In the genomic region with DNA sequence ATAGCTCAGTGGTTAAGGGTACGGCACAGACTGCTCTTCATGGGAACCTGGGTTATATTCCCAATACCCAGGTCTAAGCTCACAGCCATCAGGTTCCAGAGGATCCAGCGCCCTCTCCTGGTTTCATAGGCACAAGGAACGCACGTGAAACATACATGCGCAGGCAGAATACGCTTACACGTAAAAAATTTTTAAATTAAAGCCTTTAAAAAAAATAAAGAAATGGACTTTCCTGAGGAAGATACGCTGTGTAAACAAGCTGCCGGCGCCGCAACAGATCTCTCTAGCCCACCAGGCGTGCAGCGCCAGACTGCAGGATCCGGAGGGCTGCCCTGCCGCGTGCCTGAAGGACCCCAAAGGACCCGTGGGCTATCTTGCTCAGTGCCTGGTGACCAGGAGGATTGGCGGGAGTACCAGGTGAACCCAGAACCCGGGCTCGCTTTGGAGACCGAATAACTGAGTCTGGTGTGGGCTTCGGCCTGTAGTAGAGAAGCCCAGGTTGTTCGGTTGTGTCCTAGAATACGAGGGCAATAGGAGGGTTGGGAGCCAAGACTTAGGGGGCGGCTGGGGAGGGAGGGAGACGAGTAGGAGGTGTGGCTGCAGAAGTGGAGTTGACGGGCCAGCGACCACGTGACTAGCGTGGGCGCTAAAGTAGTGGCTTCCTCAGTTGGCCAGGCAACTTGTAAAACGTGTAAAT, we compare ENCODE assay signal across 8 mouse cellular contexts. TPM values are rescaled to one million over a fixed set of nuclear protein-coding genes. Genes with fewer than 3 reads are reported as not detected.
DNase-seq lines count a peak whose midpoint lies in the region; ATAC-seq and TF ChIP-seq lines count a peak whose summit lies in the region.

A gene (plus strand): TSS at position 359 of the 697 bp plus-strand sequence.

- peaks cover 10% of the 10 kb centered on the region; the same call in 1 of the 2 replicates for H3K4me1 ChIP-seq in embryonic facial prominence, embryonic 13.5 days
- peaks cover 6% of the 10 kb centered on the region for H3K4me1 ChIP-seq in heart, adult 2 months (ENCODE audit: control insufficient read depth, insufficient read depth, low read length)
- H3K4me1 ChIP-seq in limb, embryonic 13.5 days = peaks cover 5% of the 10 kb centered on the region
- H3K4me1 ChIP-seq in midbrain, embryonic 16.5 days (ENCODE audit: control insufficient read depth, insufficient read depth, low read length) = peaks cover 6% of the 10 kb centered on the region

- peaks cover 29% of the 10 kb centered on the region for H3K36me3 ChIP-seq in embryonic facial prominence, embryonic 13.5 days
- H3K36me3 ChIP-seq in heart, adult 2 months (ENCODE audit: control insufficient read depth, insufficient read depth, low read length) = no peaks in the 10 kb centered on the region
- H3K36me3 ChIP-seq in limb, embryonic 13.5 days = peaks cover 30% of the 10 kb centered on the region
- H3K36me3 ChIP-seq in midbrain, embryonic 16.5 days (ENCODE audit: control insufficient read depth, insufficient read depth, low read length) = no peaks in the 10 kb centered on the region

- DNase-seq in 3134 (ENCODE audit: extremely low read depth, insufficient read length, low spot score) = peak; percentile 87
- DNase-seq in adrenal gland, postnatal 36 days = peak; percentile 87 to 92
- peak; percentile 89 to 91 for DNase-seq in heart, adult 2 months
- peak; percentile 75 to 88 for DNase-seq in kidney, adult 8-10 months
- DNase-seq in spleen, postnatal 10 days (ENCODE audit: low spot score in 2 of 2) = peak; percentile 81 to 90

- H3K27me3 ChIP-seq in embryonic facial prominence, embryonic 13.5 days = no peaks in the 10 kb centered on the region
- H3K27me3 ChIP-seq in heart, adult 2 months (ENCODE audit: control insufficient read depth, insufficient read depth, low read length) = no peaks in the 10 kb centered on the region
- no peaks in the 10 kb centered on the region for H3K27me3 ChIP-seq in limb, embryonic 13.5 days
- no peaks in the 10 kb centered on the region for H3K27me3 ChIP-seq in midbrain, embryonic 16.5 days (ENCODE audit: control insufficient read depth, insufficient read depth, low read depth, low read length)

- peak within 1 kb of the TSS; percentile 88 for H3K27ac ChIP-seq in embryonic facial prominence, embryonic 13.5 days
- peak within 1 kb of the TSS; percentile 92 for H3K27ac ChIP-seq in heart, adult 2 months
- peak within 1 kb of the TSS; percentile 77 for H3K27ac ChIP-seq in limb, embryonic 13.5 days
- peak within 1 kb of the TSS; percentile 92 for H3K27ac ChIP-seq in midbrain, embryonic 16.5 days (ENCODE audit: low read length)

- 0 out of 2 replicates have a peak, but pooled peaks have one; percentile 51 for TF ChIP-seq EP300 in heart, adult 2 months (IDR thresholded peaks at IDR 0.05; ENCODE audit: insufficient read depth, low read depth, low read length)

- peak within 1 kb of the TSS; percentile 59 for H3K4me3 ChIP-seq in embryonic facial prominence, embryonic 13.5 days
- peak within 1 kb of the TSS; percentile 59 for H3K4me3 ChIP-seq in heart, adult 2 months
- peak within 1 kb of the TSS; percentile 64 for H3K4me3 ChIP-seq in limb, embryonic 13.5 days
- peak within 1 kb of the TSS; percentile 72 for H3K4me3 ChIP-seq in midbrain, embryonic 16.5 days (ENCODE audit: low read depth, low read length)

- H3K9me3 ChIP-seq in embryonic facial prominence, embryonic 13.5 days = no peaks in the 10 kb centered on the region
- H3K9me3 ChIP-seq in limb, embryonic 13.5 days = no peaks in the 10 kb centered on the region
- H3K9me3 ChIP-seq in midbrain, embryonic 16.5 days (replicated peaks; ENCODE audit: control insufficient read depth, low read length, poor library complexity, severe bottlenecking) = no peaks in the 10 kb centered on the region

- WGBS in embryonic facial prominence, embryonic 13.5 days = under 1% methylated on average over 32 of the region's 32 CpGs
- under 1% methylated on average over 32 of the region's 32 CpGs for WGBS in heart, adult 2 months
- WGBS in limb, embryonic 13.5 days = under 1% methylated on average over 32 of the region's 32 CpGs
- under 1% methylated on average over 32 of the region's 32 CpGs for WGBS in midbrain, embryonic 16.5 days

- peak; percentile 96 for ATAC-seq in embryonic facial prominence, embryonic 13.5 days (ENCODE audit: insufficient number of reproducible peaks, insufficient read depth, low FRiP score, low TSS enrichment, low read depth)
- peak; percentile 98 for ATAC-seq in limb, embryonic 13.5 days (ENCODE audit: low FRiP score, low read depth)
- peak; percentile 98 for ATAC-seq in midbrain, embryonic 16.5 days

- peak within 1 kb of the TSS; percentile 80 for H3K9ac ChIP-seq in embryonic facial prominence, embryonic 13.5 days
- H3K9ac ChIP-seq in heart, adult 2 months (ENCODE audit: low read depth, low read length) = peak within 1 kb of the TSS; percentile 65
- H3K9ac ChIP-seq in limb, embryonic 13.5 days = peak within 1 kb of the TSS; percentile 69
- peak within 1 kb of the TSS; percentile 80 for H3K9ac ChIP-seq in midbrain, embryonic 16.5 days (ENCODE audit: low read depth, low read length)

- no peaks in the 10 kb centered on the region for H3K79me2 ChIP-seq in heart, adult 2 months (replicated peaks; ENCODE audit: control insufficient read depth, insufficient read depth, low read length)

- intact Hi-C loops in heart, adult 2 months (cut with DNase I) = loop anchor here (10.0 kb wide), 1 partner anchor 148 kb away; no protein-coding TSS in a partner anchor

- peak; percentile 90 for TF ChIP-seq CTCF in heart, adult 2 months (IDR thresholded peaks at IDR 0.05)

- peak within 1 kb of the TSS; percentile 91 for H3K4me2 ChIP-seq in embryonic facial prominence, embryonic 13.5 days
- peak within 1 kb of the TSS; percentile 83 for H3K4me2 ChIP-seq in limb, embryonic 13.5 days (replicated peaks)
- H3K4me2 ChIP-seq in midbrain, embryonic 16.5 days (ENCODE audit: low read length) = peak within 1 kb of the TSS; percentile 98

- peak; percentile 83 for TF ChIP-seq POLR2A in heart, adult 2 months (IDR thresholded peaks at IDR 0.05; ENCODE audit: insufficient read depth, low read depth, low read length)

RNA-seq across cellular contexts. Expression of the gene that starts here (rescaled TPM):
- 10 to 100 TPM; 19.3 to 21.1 TPM for total RNA-seq in adrenal gland, postnatal 36 days (2021)
- 64.9 and 70.9 TPM in 2 replicates for polyA plus RNA-seq in embryonic facial prominence, embryonic 13.5 days (2015; fragmentation: Nextera tagmentation; extraction: Ambion mirVana)
- 10 to 100 TPM; 20.1 to 20.6 TPM for total RNA-seq in heart, adult 2 months (2021)
- 31.0 and 43.0 TPM in 2 replicates for polyA plus RNA-seq in heart, adult 2 months (2012; rRNA removed)
- 72.3 and 73.8 TPM in 2 replicates for polyA plus RNA-seq in limb, embryonic 13.5 days (2015; fragmentation: Nextera tagmentation; extraction: Ambion mirVana)
- 64.9 and 69.9 TPM in 2 replicates for polyA plus RNA-seq in midbrain, embryonic 16.5 days (2015; fragmentation: Nextera tagmentation; extraction: Ambion mirVana)

Comparison
In these comparisons a context has a peak if more than half of its experiments do, and no peak if none do; other contexts are left out.
1. Peak in every context shown above with its lines: DNase-seq, ATAC-seq, H3K4me3 ChIP-seq and H3K27ac ChIP-seq.